Mouse (Mus musculus) stomach, postnatal 0 days (tissue): ENCODE results near the gene Phf14. TPM values are rescaled to one million over a fixed set of nuclear protein-coding genes. Genes with fewer than 3 reads are reported as not detected.

Source experiments
- ATAC-seq: fragments of 200-750 bp; cut with Nextera tagmentation; 2 replicates; pipeline ENCODE4 v1.8.0; 2017; ENCODE audit not compliant: low FRiP score, low TSS enrichment
- DNase-seq: peaks from one replicate; pipeline ENCODE4 v3.0.0-alpha.2; 2016; ENCODE audit warnings: low spot score
- H3K27ac ChIP-seq: fragments of 300-500 bp; sonication (generic); replicated peaks from 2 replicates; pipeline ENCODE4 v1.5.1; 2014; ENCODE audit warnings: mild to moderate bottlenecking, control low read depth
- H3K27me3 ChIP-seq: fragments of 300-500 bp; sonication (generic); 2 replicates; pipeline ENCODE4 v1.6.1; 2014; ENCODE audit warnings: low read length; ENCODE audit not compliant: control insufficient read depth, insufficient read depth
- H3K36me3 ChIP-seq: fragments of 300-500 bp; sonication (generic); 2 replicates; pipeline ENCODE4 v1.6.1; 2014; ENCODE audit warnings: low read length, mixed read lengths; ENCODE audit not compliant: control insufficient read depth, insufficient read depth
- H3K4me1 ChIP-seq: fragments of 300-500 bp; sonication (generic); replicated peaks from 2 replicates; pipeline ENCODE4 v1.6.1; 2014; ENCODE audit warnings: antibody characterized with exemption; ENCODE audit not compliant: control insufficient read depth, insufficient read depth
- H3K4me2 ChIP-seq: fragments of 300-500 bp; sonication (generic); replicated peaks from 2 replicates; pipeline ENCODE4 v1.6.1; 2014; ENCODE audit warnings: low read depth, mild to moderate bottlenecking, control low read depth, moderate library complexity
- H3K4me3 ChIP-seq: fragments of 300-500 bp; sonication (generic); 2 replicates; pipeline ENCODE4 v1.5.1; 2014; ENCODE audit warnings: low read depth, low read length, control low read depth
- H3K9ac ChIP-seq: fragments of 300-500 bp; sonication (generic); 2 replicates; pipeline ENCODE4 v1.6.1; 2014; ENCODE audit warnings: mild to moderate bottlenecking, low read length, control low read depth, mixed read lengths
- H3K9me3 ChIP-seq: fragments of 300-500 bp; sonication (generic); 2 replicates; pipeline ENCODE4 v1.6.1; 2016; ENCODE audit warnings: low read length; ENCODE audit not compliant: control insufficient read depth
- CTCF ChIP-seq: IDR thresholded peaks from 2 replicates; pipeline ENCODE4 v1.5.1; 2016; ENCODE audit warnings: antibody characterized with exemption, low read depth, mild to moderate bottlenecking, moderate library complexity
- EP300 ChIP-seq: optimal IDR thresholded peaks from 2 replicates; pipeline ENCODE3; 2016; ENCODE audit warnings: antibody characterized with exemption
- WGBS: fragments of 180-500 bp; shearing (Covaris S2); extraction: QIAGEN DNeasy Blood & Tissue Kit; methylation state at CpG from one replicate; pipeline ENCODE4 v1.1.7; 2014; 5-methylcytosine and 5-hydroxymethylcytosine counted together
- polyA plus RNA-seq: library from polyadenylated mRNA; unstranded; fragments of >200 nt; fragmentation: Nextera tagmentation; extraction: Ambion mirVana; gene quantifications from 2 replicates; pipeline ENCODE4 v1.2.1, GENCODE M21; 2015

Phf14 gene
- polyA plus RNA-seq, 1 experiment from 2014 or later: 58.7 TPM

DNA sequence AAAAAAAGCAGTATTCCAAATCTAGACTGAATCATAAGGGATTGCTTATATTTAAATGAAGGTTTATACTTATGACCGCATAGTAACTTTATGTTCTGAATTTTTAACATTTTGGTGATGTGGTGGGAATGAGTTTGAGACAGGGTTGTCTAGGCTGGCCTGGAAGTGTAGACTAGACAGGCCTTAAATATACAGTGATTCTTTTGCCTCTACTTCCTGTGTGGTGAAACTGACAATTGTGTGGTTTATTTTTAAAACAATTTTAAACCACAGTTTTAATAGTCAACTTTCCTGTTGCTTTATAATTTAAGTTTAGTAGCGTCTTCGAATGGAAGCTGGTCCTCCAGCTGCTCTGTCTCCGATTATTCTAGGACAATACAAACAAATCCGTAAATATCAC lies 104.5 kb downstream of the Phf14 start:
- no peak overlapping the region for H3K27ac ChIP-seq
- no peaks in the 10 kb centered on the region for H3K27me3 ChIP-seq
- H3K9ac ChIP-seq: no peak overlapping the region
- no peak overlapping the region for H3K4me3 ChIP-seq
- no peak for DNase-seq
- TF ChIP-seq EP300 (no peak), CTCF (no peak)
- 84% methylated on average over 5 of the region's 5 CpGs for WGBS
- H3K36me3 ChIP-seq: no peaks in the 10 kb centered on the region
- H3K4me2 ChIP-seq: no peak overlapping the region
- no peaks in the 10 kb centered on the region for H3K9me3 ChIP-seq
- ATAC-seq: no peak
- H3K4me1 ChIP-seq: no peaks in the 10 kb centered on the region

DNA sequence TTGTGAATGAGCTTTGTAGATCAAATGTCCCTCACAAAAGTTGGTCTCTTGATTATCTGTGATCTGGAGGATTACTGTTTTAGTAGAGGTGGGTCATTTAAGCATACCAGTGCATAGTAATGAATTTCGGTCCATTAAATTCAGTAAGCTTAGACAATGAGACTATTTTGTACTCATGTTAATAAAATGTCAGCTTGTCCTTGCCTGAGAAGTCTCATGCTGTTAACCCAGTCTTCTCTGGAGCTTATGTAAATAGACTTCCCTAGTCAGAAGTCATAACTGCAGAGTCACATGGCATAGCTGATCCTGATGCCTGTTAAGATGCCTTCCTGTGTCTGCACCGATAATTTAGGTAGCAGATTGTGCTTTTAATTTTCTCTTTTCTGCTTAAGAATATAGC lies 106.4 kb downstream of the Phf14 start:
- no peak for ATAC-seq
- no peak for DNase-seq
- 60% methylated on average over 2 of the region's 2 CpGs for WGBS

DNA sequence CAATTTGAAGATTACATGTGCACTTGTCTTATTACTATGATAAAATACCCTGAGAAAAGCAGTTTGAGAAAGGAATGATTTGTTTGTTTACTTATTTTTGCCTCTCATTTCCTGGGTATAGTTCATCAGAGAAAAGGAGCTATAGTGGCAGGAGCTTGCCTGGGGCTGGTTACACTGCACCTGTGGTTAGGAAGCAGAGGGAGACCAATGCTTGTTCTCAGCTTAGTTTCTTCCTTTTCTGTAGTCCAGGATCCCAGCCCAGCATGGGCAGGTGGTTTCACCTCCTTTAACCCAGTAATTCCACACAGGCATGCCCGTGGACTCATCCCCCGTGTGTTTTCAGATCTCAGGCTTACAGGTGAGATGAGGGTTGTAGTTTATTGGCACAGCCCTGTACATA lies 107.1 kb downstream of the Phf14 start:
- Histone ChIP-seq H3K9me3 (no peaks in the 10 kb centered on the region), H3K4me1 (no peaks in the 10 kb centered on the region), H3K27ac (no peak overlapping the region), H3K9ac (no peak overlapping the region), H3K27me3 (no peaks in the 10 kb centered on the region), H3K4me3 (no peak overlapping the region), H3K36me3 (no peaks in the 10 kb centered on the region), H3K4me2 (no peak overlapping the region)
- WGBS: 82% methylated on average over 2 of the region's 2 CpGs
- DNase-seq (no peak), ATAC-seq (no peak)
- TF ChIP-seq CTCF (no peak), EP300 (no peak)

More for the DNA sequence above, 106.4 kb downstream of the Phf14 start:
- Histone ChIP-seq H3K4me2 (no peak overlapping the region), H3K9me3 (no peaks in the 10 kb centered on the region), H3K4me3 (no peak overlapping the region), H3K4me1 (no peaks in the 10 kb centered on the region), H3K9ac (no peak overlapping the region), H3K27ac (no peak overlapping the region), H3K27me3 (no peaks in the 10 kb centered on the region), H3K36me3 (no peaks in the 10 kb centered on the region)
- TF ChIP-seq CTCF (no peak), EP300 (no peak)

DNA sequence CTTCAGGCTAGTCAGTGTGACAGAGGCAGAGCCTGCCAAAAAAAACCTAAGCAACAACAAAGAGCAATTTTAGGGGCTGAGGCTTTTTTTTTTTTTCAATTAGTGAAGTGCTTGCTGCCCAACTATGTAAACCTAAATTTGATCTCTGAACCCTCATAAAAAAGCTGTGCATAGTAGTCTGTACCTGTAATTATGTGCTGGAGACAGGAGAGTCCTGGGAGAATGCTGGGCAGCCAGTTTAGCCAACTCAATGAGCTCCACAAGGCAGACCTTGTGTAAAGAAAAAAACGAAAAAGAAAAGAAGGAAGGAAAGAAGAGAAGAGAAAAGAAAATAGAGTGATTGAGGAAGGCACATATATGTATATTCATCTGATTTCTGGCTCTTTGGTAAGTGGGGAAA lies 112.1 kb downstream of the Phf14 start:
- no peak for DNase-seq
- Histone ChIP-seq H3K9me3 (no peaks in the 10 kb centered on the region), H3K9ac (no peak overlapping the region), H3K27ac (no peak overlapping the region), H3K36me3 (no peaks in the 10 kb centered on the region; the same call in 1 of the 2 replicates), H3K4me3 (no peak overlapping the region), H3K4me1 (no peaks in the 10 kb centered on the region), H3K27me3 (no peaks in the 10 kb centered on the region), H3K4me2 (no peak overlapping the region)
- ATAC-seq: no peak
- TF ChIP-seq CTCF (no peak), EP300 (no peak)
- WGBS: 41% methylated on average over 1 of the region's 1 CpGs

DNA sequence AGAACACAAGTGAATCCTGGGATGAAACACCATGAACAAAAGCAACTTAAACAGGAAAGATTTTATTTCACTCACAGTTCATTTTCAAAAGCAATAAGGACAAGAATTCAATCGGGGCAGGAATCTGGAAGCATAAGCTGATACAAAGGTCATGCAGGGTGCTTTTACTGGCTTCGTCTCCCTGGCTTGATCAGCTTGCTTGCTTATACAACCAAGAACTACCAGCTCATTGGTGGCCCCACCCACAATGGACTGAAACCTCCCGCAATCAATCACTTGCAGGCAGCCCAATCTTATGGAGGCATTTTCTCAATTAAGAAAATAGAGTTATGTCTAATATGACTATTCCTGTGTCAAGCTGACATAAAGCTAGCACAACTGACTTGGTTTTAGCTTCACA lies 112.5 kb downstream of the Phf14 start:
- H3K27ac ChIP-seq: no peak overlapping the region
- H3K9me3 ChIP-seq: no peaks in the 10 kb centered on the region
- H3K36me3 ChIP-seq: no peaks in the 10 kb centered on the region; the same call in 1 of the 2 replicates
- TF ChIP-seq CTCF (no peak), EP300 (no peak)
- no peak overlapping the region for H3K4me3 ChIP-seq
- DNase-seq: no peak
- no peak for ATAC-seq
- 59% methylated on average over 3 of the region's 3 CpGs for WGBS
- no peaks in the 10 kb centered on the region for H3K4me1 ChIP-seq
- no peak overlapping the region for H3K4me2 ChIP-seq
- H3K9ac ChIP-seq: no peak overlapping the region
- no peaks in the 10 kb centered on the region for H3K27me3 ChIP-seq

DNA sequence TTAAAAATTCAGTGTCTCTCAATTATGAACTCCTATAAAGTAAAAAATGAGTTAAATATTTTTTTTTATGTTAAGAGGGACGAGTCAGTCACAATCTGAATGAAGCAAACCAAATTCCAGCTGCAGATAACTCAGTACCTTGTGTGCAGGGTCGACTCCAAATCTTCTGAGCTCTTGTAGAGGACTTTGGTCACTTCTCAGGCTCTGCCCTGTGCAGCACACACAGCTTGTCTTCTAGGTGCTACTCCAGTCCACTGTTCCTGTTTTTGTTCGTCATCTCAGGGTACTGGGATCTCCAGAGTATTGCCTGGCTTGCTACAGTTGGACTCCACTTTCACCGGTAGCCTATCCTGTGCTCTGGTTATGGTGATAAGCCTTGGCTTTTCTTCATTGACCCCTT lies 113.1 kb downstream of the Phf14 start:
- H3K36me3 ChIP-seq: no peaks in the 10 kb centered on the region; the same call in 1 of the 2 replicates
- no peak overlapping the region for H3K9ac ChIP-seq
- H3K4me2 ChIP-seq: no peak overlapping the region
- no peaks in the 10 kb centered on the region for H3K27me3 ChIP-seq
- ATAC-seq (no peak), DNase-seq (no peak)
- no peaks in the 10 kb centered on the region for H3K4me1 ChIP-seq
- 82% methylated on average over 4 of the region's 4 CpGs for WGBS
- no peaks in the 10 kb centered on the region for H3K9me3 ChIP-seq
- TF ChIP-seq EP300 (no peak), CTCF (no peak)
- no peak overlapping the region for H3K27ac ChIP-seq
- no peak overlapping the region for H3K4me3 ChIP-seq
